Mouse (Mus musculus): ENCODE measurements around the gene Polk.

Gene Polk

GRCm38 (mm10) chr13:96530064-96530463, 12.3 kb downstream of the Polk start:
- intact Hi-C loops (cut with DNase I): no loop called here

GRCm38 (mm10) chr13:96529542-96529941, 12.8 kb downstream of the Polk start:
- intact Hi-C loops (cut with DNase I): no loop called here

- intact Hi-C loops (cut with DNase I): no loop called here
Measured at GRCm38 (mm10) chr13:96528776-96529175, 13.6 kb downstream of the Polk start.

GRCm38 (mm10) chr13:96527856-96528255, 14.5 kb downstream of the Polk start:
- intact Hi-C loops (cut with DNase I): no loop called here

GRCm38 (mm10) chr13:96527022-96527421, 15.4 kb downstream of the Polk start:
- intact Hi-C loops (cut with DNase I): no loop called here

- intact Hi-C loops (cut with DNase I): no loop called here
Measured at GRCm38 (mm10) chr13:96521294-96521693, 21.1 kb downstream of the Polk start.

GRCm38 (mm10) chr13:96517335-96517734, 25.0 kb downstream of the Polk start:
- intact Hi-C loops (cut with DNase I): no loop called here

GRCm38 (mm10) chr13:96516249-96516648, 26.1 kb downstream of the Polk start:
- intact Hi-C loops (cut with DNase I): no loop called here

GRCm38 (mm10) chr13:96514154-96514942, 28.0 kb downstream of the Polk start:
- intact Hi-C loops (cut with DNase I): no loop called here

GRCm38 (mm10) chr13:96511893-96512292, 30.5 kb downstream of the Polk start:
- intact Hi-C loops (cut with DNase I): no loop called here

- intact Hi-C loops (cut with DNase I): no loop called here
Measured at GRCm38 (mm10) chr13:96511262-96511661, 31.1 kb downstream of the Polk start.

GRCm38 (mm10) chr13:96510635-96511034, 31.7 kb downstream of the Polk start:
- intact Hi-C loops (cut with DNase I): no loop called here

GRCm38 (mm10) chr13:96507541-96507940, 34.8 kb downstream of the Polk start:
- intact Hi-C loops (cut with DNase I): no loop called here

- intact Hi-C loops (cut with DNase I): no loop called here
Measured at GRCm38 (mm10) chr13:96506313-96506712, 36.1 kb downstream of the Polk start.

GRCm38 (mm10) chr13:96505661-96506060, 36.7 kb downstream of the Polk start:
- intact Hi-C loops (cut with DNase I): no loop called here

GRCm38 (mm10) chr13:96499891-96500290, 42.5 kb downstream of the Polk start:
- intact Hi-C loops (cut with DNase I): no loop called here

- intact Hi-C loops (cut with DNase I): no loop called here
Measured at GRCm38 (mm10) chr13:96496630-96497029, 45.7 kb downstream of the Polk start.

GRCm38 (mm10) chr13:96490433-96490832, 51.9 kb downstream of the Polk start, which contains the start of gene Gm17622:
Gm17622 (plus strand) TSS chr13:96490733.
- intact Hi-C loops (cut with DNase I): no loop called here

GRCm38 (mm10) chr13:96487968-96488367, 54.4 kb downstream of the Polk start:
- intact Hi-C loops (cut with DNase I): no loop called here

GRCm38 (mm10) chr13:96487230-96487629, 55.1 kb downstream of the Polk start:
- intact Hi-C loops (cut with DNase I): no loop called here

GRCm38 (mm10) chr13:96478991-96479390, 63.4 kb downstream of the Polk start:
- intact Hi-C loops (cut with DNase I): no loop called here

GRCm38 (mm10) chr13:96477226-96477625, 65.2 kb downstream of the Polk start:
- intact Hi-C loops (cut with DNase I): no loop called here

- intact Hi-C loops (cut with DNase I): no loop called here
Measured at GRCm38 (mm10) chr13:96470957-96471356, 71.4 kb downstream of the Polk start, which contains the start of gene Ankdd1b. Ankdd1b (minus strand) TSS chr13:96471198.

All from adrenal gland (tissue).